Mouse (Mus musculus): ENCODE measurements at regions not wholly inside any gene's neighbourhood (a gene's known extent, or its start where the extent isn't known, plus 50 kb on each side); places are given as distances from the start of the nearest gene placed in this dataset.

DNA sequence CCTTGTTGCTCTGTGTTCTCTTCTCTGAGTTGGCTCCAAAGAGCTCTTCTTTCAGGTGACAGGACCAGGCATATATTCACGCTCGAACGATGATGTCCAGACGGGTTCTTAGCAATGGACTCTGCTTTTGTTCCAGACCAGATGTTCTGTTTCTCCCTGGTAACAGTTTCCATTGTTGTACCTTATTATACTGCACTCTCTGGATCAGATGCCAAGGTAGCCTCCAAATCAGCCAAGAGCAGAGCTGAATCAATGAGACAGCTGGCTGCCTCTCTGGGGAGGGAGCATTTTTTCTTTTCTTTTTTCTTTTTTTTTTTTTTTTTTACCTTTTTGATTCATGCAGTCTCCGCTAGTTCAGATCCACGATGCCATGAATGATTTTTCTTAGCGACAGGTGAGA lies 50.9 kb upstream of the Nxph1 start:
- DNase-seq (ENCODE audit: low spot score, missing footprints), result peak; percentile 84
- Histone ChIP-seq H3K27ac (ENCODE audit: low read depth, low read length) (peak overlapping the region; percentile 26), H3K4me3 (ENCODE audit: low read depth, low read length) (no peak overlapping the region), H3K27me3 (ENCODE audit: control insufficient read depth, insufficient read depth, low read length) (no peaks in the 10 kb centered on the region), H3K9me3 (ENCODE audit: control insufficient read depth, low read length) (no peaks in the 10 kb centered on the region), H3K4me2 (no peak overlapping the region), H3K36me3 (ENCODE audit: control insufficient read depth, insufficient read depth, low read length) (no peaks in the 10 kb centered on the region), H3K4me1 (ENCODE audit: control insufficient read depth, insufficient read depth, low read length) (peaks cover 5% of the 10 kb centered on the region; the same call in 1 of the 2 replicates), H3K9ac (ENCODE audit: low read length) (no peak overlapping the region)
- peak; percentile 76 for ATAC-seq (ENCODE audit: low FRiP score)
- WGBS, result 35% methylated on average over 7 of the region's 7 CpGs

DNA sequence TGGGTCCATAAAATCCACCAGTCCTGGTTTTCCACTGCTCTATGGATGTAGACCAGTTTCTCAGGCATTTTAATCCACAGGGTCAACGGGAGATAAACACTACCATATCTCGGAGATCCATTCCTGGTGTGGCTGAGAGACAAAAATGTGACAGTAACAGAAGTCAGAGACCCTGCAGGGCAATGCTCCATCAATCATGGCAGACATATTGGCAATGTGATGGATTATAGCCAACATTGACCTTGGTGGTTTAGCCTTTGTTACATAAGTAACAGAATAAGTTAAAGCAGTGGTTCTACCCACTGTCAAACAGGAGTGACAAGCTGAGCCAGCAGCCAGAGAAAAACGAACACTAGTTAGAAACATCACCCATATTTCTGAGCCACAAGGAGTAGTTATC lies 50.0 kb upstream of the Nxph1 start:
- no peak overlapping the region for H3K4me2 ChIP-seq
- H3K36me3 ChIP-seq (ENCODE audit: control insufficient read depth, insufficient read depth, low read length), result no peaks in the 10 kb centered on the region
- H3K4me1 ChIP-seq (ENCODE audit: control insufficient read depth, insufficient read depth, low read length), result peaks cover 5% of the 10 kb centered on the region; the same call in 1 of the 2 replicates
- no peak overlapping the region for H3K27ac ChIP-seq (ENCODE audit: low read depth, low read length)
- no peak overlapping the region for H3K9ac ChIP-seq (ENCODE audit: low read length)
- no peak overlapping the region for H3K4me3 ChIP-seq (ENCODE audit: low read depth, low read length)
- DNase-seq (ENCODE audit: low spot score, missing footprints), result no peak
- no peaks in the 10 kb centered on the region for H3K27me3 ChIP-seq (ENCODE audit: control insufficient read depth, insufficient read depth, low read length)
- H3K9me3 ChIP-seq (ENCODE audit: control insufficient read depth, low read length), result no peaks in the 10 kb centered on the region
- ATAC-seq (ENCODE audit: low FRiP score), result no peak
- 80% methylated on average over 3 of the region's 3 CpGs for WGBS
